Mouse (Mus musculus) embryonic fibroblast, embryonic 13.5 days (primary cell): Measurements from ENCODE around the gene Smc4.

Source experiments
- CTCF ChIP-seq: IDR thresholded peaks from 2 replicates; pipeline ENCODE4 v1.5.1; 2011; ENCODE audit warnings: mild to moderate bottlenecking, control low read depth, low read length, moderate library complexity, borderline replicate concordance; ENCODE audit not compliant: insufficient read depth
- POLR2A ChIP-seq: IDR thresholded peaks from 2 replicates; pipeline ENCODE4 v1.6.1; 2011; ENCODE audit warnings: low read depth, mild to moderate bottlenecking, control low read depth, low read length, moderate library complexity

GRCm38 (mm10) chr3:68956454-68956853 is 48.1 kb upstream of the Smc4 start:
- TF ChIP-seq CTCF (no peak), POLR2A (no peak)
